Mouse (Mus musculus) embryo, embryonic 11 days (tissue): ENCODE measurements at regions not wholly inside any gene's neighbourhood (a gene's known extent, or its start where the extent isn't known, plus 50 kb on each side); places are given as distances from the start of the nearest gene placed in this dataset.

Source experiments
- DNase-seq: peaks from one replicate; pipeline ENCODE4 v3.0.0-alpha.2; 2015

GRCm38 (mm10) chr5:51125091-51125490 is 442.4 kb downstream of the Ppargc1a start:
- DNase-seq: no peak

GRCm38 (mm10) chr5:51110006-51110405 is 457.5 kb downstream of the Ppargc1a start:
- no peak for DNase-seq

DNA sequence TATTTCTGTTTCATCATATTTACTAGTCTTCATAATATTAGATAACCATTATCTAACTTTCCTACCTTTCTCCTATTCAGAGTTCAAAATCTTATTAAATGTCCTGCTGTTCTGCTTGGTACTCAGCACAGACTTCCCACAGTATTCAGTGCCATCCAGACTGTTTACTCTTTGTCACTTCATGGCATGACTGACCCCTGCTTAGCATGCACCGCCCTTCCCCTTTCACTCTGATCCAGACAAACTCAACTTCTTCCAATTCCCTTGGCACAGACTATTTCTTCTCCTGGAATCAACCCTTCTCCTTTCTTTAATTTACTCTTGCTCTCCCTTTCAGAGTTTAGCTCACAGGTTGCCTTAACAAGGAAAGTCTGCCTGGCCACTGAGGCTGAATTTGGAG is 458.8 kb downstream of the Ppargc1a start:
- DNase-seq: no peak

DNA sequence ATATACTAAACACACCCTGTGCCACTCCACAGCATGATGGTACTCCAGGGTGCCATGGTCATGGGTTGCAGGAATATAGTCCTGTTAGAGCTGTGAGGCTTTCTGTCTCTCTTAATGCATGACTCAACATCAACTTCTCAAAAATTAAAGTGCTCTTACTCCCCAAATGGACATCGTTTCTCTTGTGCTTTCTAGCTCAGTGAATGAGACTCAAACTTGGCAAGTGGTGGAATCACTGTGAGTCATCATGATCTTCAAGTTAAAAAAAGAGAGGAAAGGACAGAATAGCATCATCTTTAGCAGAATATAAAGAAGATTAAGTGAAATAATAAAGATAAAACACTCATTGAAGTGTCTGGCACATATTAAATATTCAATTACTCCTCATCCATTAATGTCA is 459.3 kb downstream of the Ppargc1a start:
- DNase-seq: no peak

DNA sequence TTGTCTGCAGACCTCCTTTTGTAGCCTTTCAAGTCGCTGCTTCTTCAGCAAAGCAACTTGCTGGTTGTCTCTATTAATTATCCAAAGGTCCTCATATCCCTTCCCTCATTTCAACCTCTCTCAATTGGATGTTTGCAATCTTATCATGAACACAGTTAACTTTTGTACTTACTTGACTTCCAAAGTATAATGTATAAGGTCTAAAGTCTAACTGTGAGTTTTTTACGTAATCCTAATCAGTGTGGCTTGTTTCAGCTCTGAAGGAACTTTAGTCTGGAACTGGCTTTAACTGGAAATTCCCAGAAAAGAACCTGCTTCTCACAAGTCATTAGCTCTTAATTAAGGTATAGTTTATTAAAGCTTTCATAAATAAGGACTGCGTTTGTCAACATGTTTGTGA is 467.6 kb downstream of the Ppargc1a start:
- DNase-seq: no peak

DNA sequence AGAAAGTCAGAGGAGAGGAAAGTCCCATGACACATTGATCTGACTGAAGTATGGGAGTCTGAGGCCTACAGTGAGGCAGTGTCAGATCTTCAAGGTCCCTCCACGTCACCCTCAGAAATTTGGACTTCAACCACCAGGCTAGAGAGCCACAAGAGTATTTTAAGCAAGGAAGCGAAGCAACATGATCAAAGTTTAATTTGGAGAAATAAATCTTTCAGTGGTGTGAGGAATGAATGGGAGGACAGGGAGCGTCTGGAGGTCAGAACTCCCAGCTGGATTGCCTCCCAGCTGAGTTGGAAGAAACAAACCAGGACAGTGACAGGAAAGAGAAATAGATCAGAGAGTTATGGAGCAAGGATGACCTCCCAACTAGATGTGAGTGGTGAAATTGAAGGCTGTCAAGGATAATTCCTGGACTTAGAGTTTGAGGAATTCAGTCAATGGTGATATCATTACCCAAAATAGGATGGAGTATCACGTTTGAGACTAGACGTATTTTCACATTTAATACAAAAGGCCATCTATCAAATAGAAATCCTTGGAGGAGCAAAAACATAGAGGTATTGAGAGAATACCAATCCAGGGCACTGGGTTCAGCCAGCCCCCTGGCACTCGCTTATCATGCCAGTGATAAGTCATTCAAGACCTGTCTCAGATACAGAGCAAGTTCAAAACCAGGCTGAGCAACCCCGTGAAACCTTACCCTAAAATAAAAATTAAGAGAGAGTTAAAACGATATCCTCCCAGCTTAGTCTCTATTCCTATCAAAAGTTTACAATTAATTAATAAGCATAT is 494.7 kb downstream of the Ppargc1a start:
- no peak for DNase-seq

DNA sequence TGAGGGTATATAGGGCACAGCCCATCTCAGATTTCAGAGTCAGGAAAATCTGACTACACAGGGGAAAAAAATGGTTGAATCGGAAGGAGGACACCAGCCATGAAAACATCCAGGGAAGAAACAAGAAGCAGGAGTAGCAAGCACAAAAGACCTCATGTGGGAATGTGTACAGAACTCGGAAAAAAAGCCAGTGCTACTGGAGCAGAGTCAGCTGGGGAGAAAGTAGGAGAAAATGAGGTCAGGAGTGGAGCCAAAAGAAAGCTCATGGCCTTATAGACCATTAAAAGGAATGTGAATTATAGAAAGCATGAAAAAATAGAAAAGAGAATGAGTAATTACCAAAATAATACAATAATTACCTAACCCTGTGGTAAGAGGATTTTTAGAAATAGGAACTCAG is 495.4 kb downstream of the Ppargc1a start:
- no peak for DNase-seq

- no peak for DNase-seq
Measured at GRCm38 (mm10) chr5:51069668-51070067, 497.9 kb downstream of the Ppargc1a start.

DNA sequence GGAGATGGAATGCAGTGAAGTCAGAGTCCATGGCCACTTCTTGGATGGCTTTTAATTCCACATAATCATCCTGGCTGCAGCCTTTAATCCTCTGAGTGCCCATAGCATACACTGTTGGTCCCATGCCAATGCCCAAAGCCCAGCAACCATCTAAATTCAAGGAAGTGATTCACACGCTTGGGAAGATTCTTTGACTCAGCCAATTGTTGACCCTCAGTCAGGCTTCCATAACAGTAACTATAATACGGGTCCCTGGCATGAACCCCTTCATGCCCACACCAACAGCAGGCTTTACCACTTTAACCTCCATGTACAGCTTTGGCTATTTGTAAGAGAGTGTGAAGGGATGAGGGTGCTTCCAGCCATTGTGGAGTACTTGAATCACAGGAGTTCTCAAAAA is 521.7 kb downstream of the Ppargc1a start:
- DNase-seq: no peak

DNA sequence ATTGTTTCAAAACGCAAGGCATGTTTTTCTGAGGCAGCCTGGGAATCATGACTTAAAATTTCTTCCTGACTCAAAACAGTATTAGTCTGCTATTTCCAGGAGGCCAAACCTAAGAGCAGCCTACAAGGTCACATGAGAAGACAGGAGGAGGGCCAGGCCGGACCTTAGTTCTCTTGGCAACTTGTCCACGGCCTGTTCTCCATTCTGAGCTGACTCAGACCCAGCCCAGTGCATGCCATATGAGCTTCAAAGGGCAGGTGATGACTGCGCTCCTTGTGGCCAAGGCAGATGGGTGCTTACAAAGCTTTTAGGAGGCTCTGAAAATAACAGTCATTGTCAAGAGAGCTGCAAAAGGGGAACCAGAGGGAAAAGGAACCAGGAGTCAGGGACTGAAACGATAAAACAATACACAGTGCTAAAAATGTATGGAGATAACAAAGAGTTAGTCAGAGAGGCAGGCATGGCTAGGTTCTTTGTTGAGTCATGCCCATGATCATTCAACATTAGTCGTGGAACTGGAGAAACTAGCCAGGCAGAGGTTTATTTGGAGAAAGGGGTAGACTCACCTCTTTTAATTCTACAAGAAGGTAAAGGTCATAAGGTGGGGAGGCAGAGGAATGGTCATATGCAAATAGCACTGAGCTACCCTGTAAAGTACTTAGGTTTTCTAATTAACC is 525.8 kb downstream of the Ppargc1a start:
- DNase-seq: no peak

- no peak for DNase-seq
Measured at GRCm38 (mm10) chr5:51040926-51041325, 526.6 kb downstream of the Ppargc1a start.

- no peak for DNase-seq
Measured at GRCm38 (mm10) chr5:51040463-51040862, 527.1 kb downstream of the Ppargc1a start.

GRCm38 (mm10) chr5:51039713-51040178 is 527.8 kb downstream of the Ppargc1a start:
- DNase-seq: no peak

DNA sequence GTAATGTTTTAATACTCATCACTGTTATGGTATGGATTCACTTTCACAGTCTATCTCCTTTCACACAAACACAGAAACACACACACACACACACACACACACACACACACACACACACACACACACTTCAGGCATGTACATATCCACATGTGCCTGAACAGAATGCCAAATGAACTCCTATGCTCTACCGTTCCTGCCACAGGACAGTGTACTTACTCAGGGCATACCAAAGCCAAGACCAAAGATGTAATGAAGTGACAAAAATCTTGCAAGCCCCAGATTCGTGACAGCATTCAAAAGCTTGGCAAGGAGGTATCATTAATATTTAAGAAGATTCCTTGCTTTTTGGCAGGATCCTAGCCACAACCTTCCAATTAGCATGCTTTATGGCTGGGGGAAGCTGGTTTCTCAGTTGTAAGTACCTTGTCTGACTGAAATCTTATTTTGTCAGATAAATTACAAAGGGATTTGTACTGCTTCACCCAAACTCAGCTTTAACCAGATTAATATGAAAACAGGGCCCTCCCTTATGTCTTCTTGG is 531.0 kb downstream of the Ppargc1a start:
- DNase-seq: no peak

- DNase-seq: no peak
Measured at GRCm38 (mm10) chr5:51028966-51029365, 538.6 kb downstream of the Ppargc1a start.

DNA sequence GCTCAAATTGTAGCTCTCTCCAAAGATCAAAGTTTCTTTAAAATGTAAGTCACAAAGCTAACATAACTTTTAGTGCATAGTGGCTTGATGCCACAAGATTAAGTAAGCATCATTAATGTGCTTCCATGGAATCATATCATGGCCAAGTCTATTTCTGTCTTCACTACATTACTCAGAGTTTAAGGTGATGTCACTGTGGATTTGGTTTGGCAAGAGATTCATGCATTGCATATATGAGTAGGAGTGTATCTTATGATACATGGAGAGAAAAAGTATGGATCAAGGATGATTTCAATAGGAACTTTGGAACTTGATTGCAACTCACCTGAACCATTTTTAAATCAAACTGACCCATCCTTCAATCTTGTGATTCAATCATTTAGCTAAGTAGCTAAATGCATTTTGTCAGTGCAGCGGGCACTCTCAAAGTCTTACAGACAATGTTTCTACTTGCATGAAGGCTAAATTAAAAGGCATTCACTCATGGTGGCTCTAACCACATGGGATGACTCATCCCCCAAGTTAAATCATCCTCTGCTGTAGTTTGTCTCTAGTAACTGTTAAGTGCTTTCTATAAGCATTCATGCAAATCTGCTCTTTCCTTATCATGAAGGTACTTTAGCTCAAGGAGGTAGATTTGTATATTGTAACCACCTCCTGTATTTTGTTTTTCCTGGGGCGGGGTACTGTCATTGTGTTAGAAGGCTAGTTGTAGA is 576.5 kb downstream of the Ppargc1a start:
- DNase-seq: no peak
